Mouse (Mus musculus): Measurements from ENCODE around the gene Pdxk. TPM values are rescaled to one million over a fixed set of nuclear protein-coding genes. Genes with fewer than 3 reads are reported as not detected.

Pdxk gene
- polyA plus RNA-seq, 1 experiment from 2014 or later, result 13.2 TPM

DNA sequence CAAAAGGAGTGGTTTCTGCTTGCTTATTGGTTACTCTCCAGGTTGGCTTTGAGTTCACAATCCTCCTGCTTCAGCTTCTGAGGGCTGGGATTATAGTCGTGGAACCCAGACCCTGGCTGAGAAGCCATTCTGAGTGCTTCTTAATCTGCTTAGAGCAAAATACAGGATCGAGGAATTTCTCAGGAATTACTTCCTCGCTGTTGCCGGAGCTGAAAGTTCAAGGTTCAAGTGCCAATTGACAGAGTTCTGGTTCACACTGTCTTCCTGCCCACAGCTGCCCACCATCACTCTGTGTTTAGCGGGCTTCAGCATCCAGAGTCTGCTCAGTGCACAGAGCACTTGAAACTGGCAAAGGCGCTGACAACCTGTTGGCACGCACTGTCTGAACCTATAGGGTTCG lies 10.0 kb upstream of the Pdxk start:
- Histone ChIP-seq H3K27me3 (ENCODE audit: control insufficient read depth, insufficient read depth, low read length) (no peaks in the 10 kb centered on the region), H3K36me3 (ENCODE audit: control insufficient read depth, insufficient read depth, low read length) (no peaks in the 10 kb centered on the region), H3K9me3 (ENCODE audit: control insufficient read depth, low read length) (no peaks in the 10 kb centered on the region), H3K4me2 (replicated peaks; ENCODE audit: low read depth, low read length) (no peak overlapping the region), H3K4me1 (ENCODE audit: control insufficient read depth, insufficient read depth, low read length) (no peaks in the 10 kb centered on the region), H3K4me3 (ENCODE audit: low read length) (no peak overlapping the region), H3K27ac (ENCODE audit: low read depth, low read length) (no peak overlapping the region), H3K9ac (ENCODE audit: low read depth, low read length) (no peak overlapping the region)
- no peak; the same call in 1 of the 2 replicates for ATAC-seq (ENCODE audit: low FRiP score, low TSS enrichment)
- WGBS, result 81% methylated on average over 8 of the region's 8 CpGs

DNA sequence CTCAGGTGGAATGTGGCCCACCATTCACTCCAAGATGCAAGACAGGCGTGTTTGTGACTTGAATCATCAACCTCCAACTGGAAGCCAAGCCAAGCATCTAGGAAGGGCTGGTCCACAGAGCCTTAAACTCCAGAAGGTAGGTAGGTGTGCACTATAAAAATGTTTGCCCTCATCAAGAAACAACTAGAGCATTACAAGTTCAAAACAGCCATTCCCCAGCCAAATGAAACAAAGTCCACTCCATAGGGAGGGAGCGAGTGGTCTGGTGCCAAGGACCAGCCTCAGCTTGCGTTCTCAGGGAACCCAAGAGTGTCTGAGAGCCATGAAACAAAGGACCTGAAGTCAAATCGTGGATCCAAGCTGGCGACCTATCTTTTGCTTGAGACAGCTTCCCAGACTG lies 8.7 kb upstream of the Pdxk start:
- 63% methylated on average over 5 of the region's 5 CpGs for WGBS
- Histone ChIP-seq H3K27ac (ENCODE audit: low read depth, low read length) (no peak overlapping the region), H3K4me2 (replicated peaks; ENCODE audit: low read depth, low read length) (no peak overlapping the region), H3K27me3 (ENCODE audit: control insufficient read depth, insufficient read depth, low read length) (no peaks in the 10 kb centered on the region), H3K36me3 (ENCODE audit: control insufficient read depth, insufficient read depth, low read length) (no peaks in the 10 kb centered on the region), H3K4me3 (ENCODE audit: low read length) (no peak overlapping the region), H3K9ac (ENCODE audit: low read depth, low read length) (no peak overlapping the region), H3K4me1 (ENCODE audit: control insufficient read depth, insufficient read depth, low read length) (no peaks in the 10 kb centered on the region), H3K9me3 (ENCODE audit: control insufficient read depth, low read length) (no peaks in the 10 kb centered on the region)
- ATAC-seq (ENCODE audit: low FRiP score, low TSS enrichment), result no peak

DNA sequence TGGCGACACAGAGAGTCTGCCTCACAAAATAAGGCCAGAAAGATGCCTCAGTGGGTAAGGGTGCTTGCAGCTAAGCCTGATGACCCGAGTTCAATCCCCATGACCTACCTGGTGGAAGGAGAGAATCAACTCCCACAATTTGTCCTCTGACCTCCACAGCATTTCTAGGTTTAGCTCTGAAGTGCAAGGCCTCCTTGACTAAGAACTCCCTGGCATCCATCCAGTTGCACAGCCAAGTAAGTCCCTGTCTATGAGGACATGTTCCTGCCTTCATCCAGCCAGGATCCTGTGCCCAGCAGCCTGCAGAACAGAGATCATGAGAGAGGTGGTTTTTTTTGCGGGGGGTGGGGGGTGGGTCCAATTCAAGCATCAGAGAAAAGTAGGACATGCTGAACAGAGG lies 7.3 kb upstream of the Pdxk start:
- H3K4me3 ChIP-seq (ENCODE audit: low read length), result no peak overlapping the region
- WGBS, result 76% methylated on average over 3 of the region's 3 CpGs
- H3K9ac ChIP-seq (ENCODE audit: low read depth, low read length), result no peak overlapping the region
- H3K36me3 ChIP-seq (ENCODE audit: control insufficient read depth, insufficient read depth, low read length), result no peaks in the 10 kb centered on the region
- H3K9me3 ChIP-seq (ENCODE audit: control insufficient read depth, low read length), result no peaks in the 10 kb centered on the region
- no peaks in the 10 kb centered on the region for H3K4me1 ChIP-seq (ENCODE audit: control insufficient read depth, insufficient read depth, low read length)
- no peak overlapping the region for H3K27ac ChIP-seq (ENCODE audit: low read depth, low read length)
- no peak overlapping the region for H3K4me2 ChIP-seq (replicated peaks; ENCODE audit: low read depth, low read length)
- no peaks in the 10 kb centered on the region for H3K27me3 ChIP-seq (ENCODE audit: control insufficient read depth, insufficient read depth, low read length)
- no peak for ATAC-seq (ENCODE audit: low FRiP score, low TSS enrichment)

DNA sequence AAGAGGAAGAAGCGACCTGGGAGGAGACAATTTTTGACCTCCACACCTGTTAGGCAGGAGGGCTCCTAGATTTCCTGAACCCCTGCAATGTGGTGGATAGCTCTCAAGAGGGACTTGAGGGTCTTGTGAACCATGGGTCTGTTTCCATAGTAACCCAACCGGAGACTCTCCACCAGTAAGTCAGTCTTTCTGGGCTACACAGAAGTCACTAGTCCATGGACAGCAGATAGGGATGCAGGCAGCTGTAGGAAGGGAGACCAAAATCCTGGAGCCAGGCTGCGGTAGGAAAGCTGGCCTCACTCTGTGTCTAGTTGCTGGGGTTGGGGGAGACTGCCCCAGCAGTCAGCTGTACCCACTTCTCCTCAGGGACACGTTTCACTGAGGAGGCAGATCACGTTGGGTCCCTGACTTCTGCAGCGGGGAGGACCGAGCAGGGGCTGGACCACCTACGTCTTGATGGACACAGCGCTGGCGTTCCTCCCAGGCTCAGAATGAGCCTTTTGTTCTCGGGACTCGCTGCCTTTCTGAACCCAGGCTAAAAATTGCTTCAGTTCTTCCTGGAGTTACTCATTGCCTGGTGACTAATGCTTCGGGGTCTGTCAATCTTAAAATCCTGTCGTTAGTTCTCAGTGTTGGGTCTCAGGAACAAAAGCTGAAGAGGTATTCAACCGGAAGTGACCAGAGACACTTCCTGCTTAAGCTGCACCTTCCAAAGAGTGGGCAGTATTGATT lies 6.0 kb upstream of the Pdxk start:
- no peaks in the 10 kb centered on the region for H3K9me3 ChIP-seq (ENCODE audit: control insufficient read depth, low read length)
- H3K27ac ChIP-seq (ENCODE audit: low read depth, low read length), result 0 out of 2 replicates have a peak overlapping the region, but pooled peaks have one; percentile 1
- no peaks in the 10 kb centered on the region for H3K36me3 ChIP-seq (ENCODE audit: control insufficient read depth, insufficient read depth, low read length)
- H3K9ac ChIP-seq (ENCODE audit: low read depth, low read length), result no peak overlapping the region
- no peaks in the 10 kb centered on the region for H3K27me3 ChIP-seq (ENCODE audit: control insufficient read depth, insufficient read depth, low read length)
- WGBS, result 51% methylated on average over 15 of the region's 15 CpGs
- no peak overlapping the region for H3K4me2 ChIP-seq (replicated peaks; ENCODE audit: low read depth, low read length)
- H3K4me3 ChIP-seq (ENCODE audit: low read length), result no peak overlapping the region
- no peaks in the 10 kb centered on the region for H3K4me1 ChIP-seq (ENCODE audit: control insufficient read depth, insufficient read depth, low read length)
- no peak for ATAC-seq (ENCODE audit: low FRiP score, low TSS enrichment)

DNA sequence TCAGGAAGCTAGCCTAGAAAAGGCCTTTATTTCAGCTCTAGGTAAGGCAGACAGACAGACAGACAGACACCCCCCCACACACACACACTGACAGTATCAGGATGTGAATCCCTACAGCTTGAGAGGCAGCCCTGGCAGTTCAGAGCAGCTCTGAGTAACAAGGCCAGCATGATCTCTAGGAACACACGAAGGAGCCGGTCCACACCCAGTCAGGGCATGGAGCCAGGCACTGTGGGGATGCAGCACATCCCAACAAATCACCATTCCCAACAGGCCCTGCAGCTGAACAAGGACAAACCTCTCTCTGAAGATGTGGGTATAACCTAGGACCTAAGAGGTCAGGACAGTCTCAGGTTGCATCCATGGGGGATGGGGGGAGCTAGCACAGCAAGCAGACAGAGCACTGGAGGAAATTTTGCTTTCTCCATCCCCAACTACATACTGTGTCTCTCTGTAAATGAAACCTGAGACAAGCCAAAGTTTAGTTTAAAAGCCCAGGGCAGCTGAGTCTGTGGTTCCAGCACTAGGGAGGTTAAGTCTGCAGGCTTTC lies 3.1 kb upstream of the Pdxk start:
- WGBS, result 36% methylated on average over 2 of the region's 2 CpGs
- H3K36me3 ChIP-seq (ENCODE audit: control insufficient read depth, insufficient read depth, low read length), result no peaks in the 10 kb centered on the region
- no peak overlapping the region for H3K9ac ChIP-seq (ENCODE audit: low read depth, low read length)

DNA sequence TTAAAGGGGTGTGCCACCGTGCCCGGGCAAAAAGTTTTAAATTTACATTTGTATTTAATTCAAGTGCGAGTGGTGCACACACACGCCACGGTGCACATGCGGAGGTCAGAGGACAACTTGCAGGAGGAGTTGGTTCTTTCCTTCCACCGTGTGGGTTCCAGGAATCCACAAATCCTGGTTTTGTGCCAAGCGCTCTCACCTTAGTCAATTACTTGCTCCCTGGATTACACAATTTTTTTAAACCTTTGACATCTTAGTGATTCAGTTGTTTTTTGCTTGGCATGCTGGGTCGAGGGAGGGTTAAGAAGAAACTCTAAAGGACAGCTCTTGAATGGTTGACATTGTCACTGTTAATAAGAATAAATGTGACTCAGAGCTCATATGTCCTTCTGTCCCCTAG lies 1.9 kb upstream of the Pdxk start:
- no peak for ATAC-seq (ENCODE audit: low FRiP score, low TSS enrichment)
- peaks cover 9% of the 10 kb centered on the region for H3K4me1 ChIP-seq (ENCODE audit: control insufficient read depth, insufficient read depth, low read length)
- 83% methylated on average over 9 of the region's 9 CpGs for WGBS
- H3K36me3 ChIP-seq (ENCODE audit: control insufficient read depth, insufficient read depth, low read length), result no peaks in the 10 kb centered on the region
- no peak overlapping the region for H3K4me3 ChIP-seq (ENCODE audit: low read length)
- no peak overlapping the region for H3K9ac ChIP-seq (ENCODE audit: low read depth, low read length)
- no peaks in the 10 kb centered on the region for H3K9me3 ChIP-seq (ENCODE audit: control insufficient read depth, low read length)
- H3K27ac ChIP-seq (ENCODE audit: low read depth, low read length), result no peak overlapping the region
- no peaks in the 10 kb centered on the region for H3K27me3 ChIP-seq (ENCODE audit: control insufficient read depth, insufficient read depth, low read length)
- H3K4me2 ChIP-seq (replicated peaks; ENCODE audit: low read depth, low read length), result no peak overlapping the region

More for the DNA sequence above, 3.1 kb upstream of the Pdxk start:
- H3K4me2 ChIP-seq (replicated peaks; ENCODE audit: low read depth, low read length), result no peak overlapping the region
- no peak for ATAC-seq (ENCODE audit: low FRiP score, low TSS enrichment)
- no peak overlapping the region for H3K4me3 ChIP-seq (ENCODE audit: low read length)
- H3K27me3 ChIP-seq (ENCODE audit: control insufficient read depth, insufficient read depth, low read length), result no peaks in the 10 kb centered on the region
- H3K27ac ChIP-seq (ENCODE audit: low read depth, low read length), result no peak overlapping the region
- peaks cover 9% of the 10 kb centered on the region for H3K4me1 ChIP-seq (ENCODE audit: control insufficient read depth, insufficient read depth, low read length)
- no peaks in the 10 kb centered on the region for H3K9me3 ChIP-seq (ENCODE audit: control insufficient read depth, low read length)

DNA sequence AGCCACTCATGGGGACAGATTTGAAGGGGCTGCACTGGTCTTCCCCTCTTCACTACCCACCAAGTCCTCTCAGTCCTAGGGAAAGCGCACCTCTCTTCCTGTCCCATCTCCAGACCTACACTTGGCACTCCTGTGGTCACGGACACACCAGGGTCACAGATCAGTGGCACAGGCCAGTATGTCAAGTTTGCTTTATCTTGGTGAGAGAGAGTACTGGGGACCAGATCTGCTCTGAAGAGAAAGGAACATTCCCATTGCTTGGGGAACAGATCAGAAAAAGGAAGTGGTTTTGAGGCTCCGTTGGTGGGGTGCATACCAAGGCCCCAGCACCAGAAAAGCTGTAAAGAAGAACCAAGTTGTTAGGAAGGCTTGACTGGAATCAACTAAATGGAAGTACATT lies 697 bp upstream of the Pdxk start:
- no peak for ATAC-seq (ENCODE audit: low FRiP score, low TSS enrichment)
- WGBS, result 81% methylated on average over 3 of the region's 3 CpGs
- Histone ChIP-seq H3K4me3 (ENCODE audit: low read length) (no peak overlapping the region), H3K9me3 (ENCODE audit: control insufficient read depth, low read length) (no peaks in the 10 kb centered on the region), H3K36me3 (ENCODE audit: control insufficient read depth, insufficient read depth, low read length) (no peaks in the 10 kb centered on the region), H3K27me3 (ENCODE audit: control insufficient read depth, insufficient read depth, low read length) (no peaks in the 10 kb centered on the region), H3K9ac (ENCODE audit: low read depth, low read length) (no peak overlapping the region), H3K4me2 (replicated peaks; ENCODE audit: low read depth, low read length) (peak overlapping the region; percentile 99; the same call in 1 of the 2 replicates), H3K27ac (ENCODE audit: low read depth, low read length) (no peak overlapping the region), H3K4me1 (ENCODE audit: control insufficient read depth, insufficient read depth, low read length) (peaks cover 9% of the 10 kb centered on the region)

DNA sequence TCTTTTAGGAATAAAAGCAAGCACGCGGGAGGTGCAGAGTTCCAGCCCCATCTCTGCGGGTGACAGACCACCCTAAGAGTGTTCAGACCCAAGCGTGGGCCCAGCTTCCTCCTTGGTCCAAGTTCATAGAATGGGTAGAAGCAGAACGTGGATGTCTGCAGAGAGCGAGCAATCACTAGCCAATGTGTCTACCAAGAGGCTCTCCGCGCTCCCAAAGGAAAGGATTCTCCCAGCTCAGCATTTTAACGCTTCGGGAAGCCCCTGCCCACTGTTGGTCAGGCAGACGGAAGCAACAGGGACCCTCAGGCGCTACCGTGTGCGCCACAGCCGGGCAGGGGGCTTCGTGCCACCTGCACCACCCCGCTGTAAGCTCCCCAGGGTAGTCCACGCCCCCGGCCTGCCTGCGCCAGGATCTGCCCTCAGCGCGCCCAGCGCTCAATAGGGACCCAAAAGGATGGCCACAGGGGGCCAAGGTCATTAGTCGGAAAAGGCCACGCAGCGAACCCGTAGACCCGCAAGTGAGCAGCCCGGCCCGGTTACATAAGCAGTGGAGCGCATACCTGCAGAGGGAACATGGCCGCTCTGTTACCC lies 479 bp downstream of the Pdxk start:
- Histone ChIP-seq H3K27me3 (ENCODE audit: control insufficient read depth, insufficient read depth, low read length) (no peaks in the 10 kb centered on the region), H3K9me3 (ENCODE audit: control insufficient read depth, low read length) (no peaks in the 10 kb centered on the region), H3K36me3 (ENCODE audit: control insufficient read depth, insufficient read depth, low read length) (no peaks in the 10 kb centered on the region), H3K4me2 (replicated peaks; ENCODE audit: low read depth, low read length) (peak overlapping the region; percentile 99), H3K4me1 (ENCODE audit: control insufficient read depth, insufficient read depth, low read length) (peaks cover 9% of the 10 kb centered on the region), H3K9ac (ENCODE audit: low read depth, low read length) (peak overlapping the region; percentile 72), H3K27ac (ENCODE audit: low read depth, low read length) (no peak overlapping the region), H3K4me3 (ENCODE audit: low read length) (peak overlapping the region; percentile 68)
- 1% methylated on average over 32 of the region's 32 CpGs for WGBS
- ATAC-seq (ENCODE audit: low FRiP score, low TSS enrichment), result peak; percentile 54

DNA sequence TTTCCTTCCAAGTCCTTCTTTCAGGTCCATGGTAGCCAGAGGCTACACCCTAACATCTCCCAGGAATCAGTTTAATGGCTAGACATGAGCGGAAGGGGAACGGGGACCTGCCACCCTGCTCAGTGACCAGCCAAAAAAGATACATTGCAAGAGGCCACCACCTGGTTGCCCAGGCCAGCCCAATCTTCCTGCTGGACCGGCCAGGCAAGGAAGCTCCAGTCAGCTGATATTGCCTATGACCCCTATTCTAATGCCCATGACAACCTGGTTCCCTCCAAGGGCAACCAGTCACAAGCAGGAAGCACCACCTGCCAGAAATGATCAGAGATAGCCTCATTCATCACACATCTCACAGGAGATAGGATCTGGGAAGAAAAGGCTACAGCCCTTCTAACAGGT lies 1.0 kb downstream of the Pdxk start:
- 85% methylated on average over 3 of the region's 3 CpGs for WGBS
- H3K4me1 ChIP-seq (ENCODE audit: control insufficient read depth, insufficient read depth, low read length), result peaks cover 9% of the 10 kb centered on the region
- no peaks in the 10 kb centered on the region for H3K27me3 ChIP-seq (ENCODE audit: control insufficient read depth, insufficient read depth, low read length)
- no peaks in the 10 kb centered on the region for H3K9me3 ChIP-seq (ENCODE audit: control insufficient read depth, low read length)
- ATAC-seq (ENCODE audit: low FRiP score, low TSS enrichment), result no peak
- peak overlapping the region; percentile 72; the same call in 1 of the 2 replicates for H3K9ac ChIP-seq (ENCODE audit: low read depth, low read length)
- peak overlapping the region; percentile 99 for H3K4me2 ChIP-seq (replicated peaks; ENCODE audit: low read depth, low read length)
- H3K27ac ChIP-seq (ENCODE audit: low read depth, low read length), result no peak overlapping the region
- H3K36me3 ChIP-seq (ENCODE audit: control insufficient read depth, insufficient read depth, low read length), result no peaks in the 10 kb centered on the region
- peak overlapping the region; percentile 68 for H3K4me3 ChIP-seq (ENCODE audit: low read length)
